Mouse (Mus musculus): ENCODE measurements at regions not wholly inside any gene's neighbourhood (a gene's known extent, or its start where the extent isn't known, plus 50 kb on each side); places are given as distances from the start of the nearest gene placed in this dataset.

DNA sequence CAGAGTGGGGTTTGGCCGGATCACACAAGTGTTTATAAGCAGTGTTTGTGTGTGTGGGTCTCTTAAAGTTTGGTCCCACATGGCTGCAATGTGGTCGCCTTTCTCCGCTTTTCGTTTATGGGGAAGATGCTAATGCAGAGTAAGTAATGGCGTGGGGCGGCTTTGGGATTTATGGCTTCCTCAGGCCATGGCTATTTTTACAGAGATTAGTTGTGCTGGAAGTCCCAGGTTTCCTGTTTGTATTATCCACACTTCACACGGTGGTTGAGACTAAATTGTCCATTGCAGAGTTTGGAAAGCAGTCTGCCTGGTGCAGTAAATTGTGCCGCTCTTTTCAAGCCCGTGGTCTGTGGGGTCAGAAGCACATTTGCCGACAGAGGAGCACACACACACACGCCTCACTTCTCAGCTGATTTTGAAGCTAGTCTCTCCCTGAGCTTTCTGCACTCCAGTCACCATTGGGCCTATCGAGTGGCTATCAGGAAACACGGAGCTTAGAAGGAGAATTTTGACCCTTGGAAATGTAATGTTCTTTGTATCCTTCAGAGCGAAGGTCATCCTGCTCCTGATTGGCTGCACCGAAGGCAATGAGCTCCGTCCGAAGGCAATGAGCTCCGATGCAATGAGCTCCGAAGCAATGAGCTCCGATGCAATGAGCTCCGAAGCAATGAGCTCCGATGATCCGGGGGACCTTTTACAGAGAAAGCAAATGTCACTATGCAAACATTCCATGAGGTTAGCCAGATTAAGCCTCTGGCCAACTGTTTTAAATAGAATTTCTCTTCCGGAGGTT, 142.9 kb upstream of the Dkk2 start:
- H3K4me2 ChIP-seq = no peak overlapping the region
- no peak overlapping the region for H3K9ac ChIP-seq
- no peaks in the 10 kb centered on the region for H3K36me3 ChIP-seq
- H3K27me3 ChIP-seq = no peaks in the 10 kb centered on the region
- no peak overlapping the region for H3K27ac ChIP-seq
- no peak overlapping the region for H3K4me3 ChIP-seq
- no peaks in the 10 kb centered on the region for H3K9me3 ChIP-seq
- no peaks in the 10 kb centered on the region for H3K4me1 ChIP-seq (replicated peaks)
- no peak for ATAC-seq (ENCODE audit: low FRiP score)
- WGBS = 86% methylated on average over 24 of the region's 24 CpGs

GRCm38 (mm10) chr3:131943436-131943835, 141.7 kb upstream of the Dkk2 start:
- Histone ChIP-seq H3K9me3 (no peaks in the 10 kb centered on the region), H3K4me1 (replicated peaks) (no peaks in the 10 kb centered on the region), H3K36me3 (no peaks in the 10 kb centered on the region), H3K27me3 (no peaks in the 10 kb centered on the region), H3K9ac (no peak overlapping the region), H3K4me3 (no peak overlapping the region), H3K4me2 (no peak overlapping the region), H3K27ac (no peak overlapping the region)
- no peak for ATAC-seq (ENCODE audit: low FRiP score)
- WGBS = 93% methylated on average over 7 of the region's 7 CpGs

DNA sequence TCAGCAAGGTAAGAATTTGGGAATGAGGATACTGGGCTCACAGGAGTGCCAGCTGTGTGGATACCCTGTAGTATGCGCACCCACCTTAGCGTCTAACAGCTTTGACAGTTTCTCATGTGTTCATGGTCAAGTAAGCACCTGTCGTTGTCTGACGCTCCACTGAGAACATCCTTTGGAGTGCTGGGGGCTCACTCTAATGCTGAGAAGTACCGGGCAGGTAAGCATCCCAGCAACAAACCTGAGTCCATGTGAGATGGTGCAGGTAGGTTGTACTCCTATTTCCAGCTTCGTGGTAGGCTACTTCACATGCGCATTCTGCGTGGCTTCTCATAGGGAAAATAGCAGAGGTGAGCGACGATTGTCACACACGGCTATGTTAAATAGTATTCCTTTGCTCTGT, 129.3 kb upstream of the Dkk2 start:
- ATAC-seq (ENCODE audit: low FRiP score) = no peak
- H3K4me1 ChIP-seq (replicated peaks) = no peaks in the 10 kb centered on the region
- no peaks in the 10 kb centered on the region for H3K9me3 ChIP-seq
- no peaks in the 10 kb centered on the region for H3K27me3 ChIP-seq
- no peak overlapping the region for H3K27ac ChIP-seq
- no peaks in the 10 kb centered on the region for H3K36me3 ChIP-seq
- no peak overlapping the region for H3K4me2 ChIP-seq
- H3K9ac ChIP-seq = no peak overlapping the region
- no peak overlapping the region for H3K4me3 ChIP-seq
- 97% methylated on average over 11 of the region's 11 CpGs for WGBS

GRCm38 (mm10) chr3:131960636-131961035, 124.5 kb upstream of the Dkk2 start:
- no peak overlapping the region for H3K9ac ChIP-seq
- H3K4me1 ChIP-seq (replicated peaks) = no peaks in the 10 kb centered on the region
- no peaks in the 10 kb centered on the region for H3K36me3 ChIP-seq
- H3K27me3 ChIP-seq = no peaks in the 10 kb centered on the region
- WGBS = 95% methylated on average over 1 of the region's 1 CpGs
- no peak overlapping the region for H3K4me3 ChIP-seq
- H3K27ac ChIP-seq = no peak overlapping the region
- no peaks in the 10 kb centered on the region for H3K9me3 ChIP-seq
- no peak for ATAC-seq (ENCODE audit: low FRiP score)
- no peak overlapping the region for H3K4me2 ChIP-seq

- Histone ChIP-seq H3K4me2 (no peak overlapping the region), H3K4me1 (replicated peaks) (no peaks in the 10 kb centered on the region), H3K27ac (no peak overlapping the region), H3K36me3 (no peaks in the 10 kb centered on the region), H3K27me3 (no peaks in the 10 kb centered on the region), H3K9me3 (no peaks in the 10 kb centered on the region), H3K4me3 (no peak overlapping the region), H3K9ac (no peak overlapping the region)
- ATAC-seq (ENCODE audit: low FRiP score) = no peak
Observed at GRCm38 (mm10) chr3:131961571-131961970, 123.5 kb upstream of the Dkk2 start.

DNA sequence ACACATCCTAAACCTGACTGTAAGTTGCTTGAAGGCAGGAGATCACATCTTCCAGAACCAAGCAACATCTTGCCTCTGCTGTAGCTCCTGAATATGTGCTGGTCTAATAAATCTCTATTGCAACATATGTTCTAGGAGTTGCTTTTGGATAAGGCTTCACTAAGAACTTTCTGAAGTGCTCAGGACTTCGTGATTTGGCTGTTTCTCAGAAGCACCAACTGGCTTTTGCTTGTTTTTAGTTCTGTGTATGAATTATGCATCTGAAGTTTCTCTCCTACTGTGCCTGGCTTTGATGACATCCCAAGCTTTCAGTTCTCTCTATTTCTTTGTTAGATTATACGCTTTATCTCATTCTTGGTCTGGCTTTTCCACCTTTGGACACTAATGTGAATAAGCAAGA, 122.2 kb upstream of the Dkk2 start:
- ATAC-seq (ENCODE audit: low FRiP score) = no peak
- Histone ChIP-seq H3K27ac (no peak overlapping the region), H3K4me1 (replicated peaks) (no peaks in the 10 kb centered on the region), H3K4me2 (no peak overlapping the region), H3K27me3 (no peaks in the 10 kb centered on the region), H3K9ac (no peak overlapping the region), H3K36me3 (no peaks in the 10 kb centered on the region), H3K4me3 (no peak overlapping the region), H3K9me3 (no peaks in the 10 kb centered on the region)
- 86% methylated on average over 2 of the region's 2 CpGs for WGBS

- Histone ChIP-seq H3K27ac (no peak overlapping the region), H3K9me3 (no peaks in the 10 kb centered on the region), H3K4me1 (replicated peaks) (no peaks in the 10 kb centered on the region), H3K36me3 (no peaks in the 10 kb centered on the region), H3K27me3 (no peaks in the 10 kb centered on the region), H3K4me2 (no peak overlapping the region), H3K4me3 (no peak overlapping the region), H3K9ac (no peak overlapping the region)
- no peak for ATAC-seq (ENCODE audit: low FRiP score)
- WGBS = 95% methylated on average over 9 of the region's 9 CpGs
Observed at GRCm38 (mm10) chr3:131964952-131965351, 120.1 kb upstream of the Dkk2 start.

DNA sequence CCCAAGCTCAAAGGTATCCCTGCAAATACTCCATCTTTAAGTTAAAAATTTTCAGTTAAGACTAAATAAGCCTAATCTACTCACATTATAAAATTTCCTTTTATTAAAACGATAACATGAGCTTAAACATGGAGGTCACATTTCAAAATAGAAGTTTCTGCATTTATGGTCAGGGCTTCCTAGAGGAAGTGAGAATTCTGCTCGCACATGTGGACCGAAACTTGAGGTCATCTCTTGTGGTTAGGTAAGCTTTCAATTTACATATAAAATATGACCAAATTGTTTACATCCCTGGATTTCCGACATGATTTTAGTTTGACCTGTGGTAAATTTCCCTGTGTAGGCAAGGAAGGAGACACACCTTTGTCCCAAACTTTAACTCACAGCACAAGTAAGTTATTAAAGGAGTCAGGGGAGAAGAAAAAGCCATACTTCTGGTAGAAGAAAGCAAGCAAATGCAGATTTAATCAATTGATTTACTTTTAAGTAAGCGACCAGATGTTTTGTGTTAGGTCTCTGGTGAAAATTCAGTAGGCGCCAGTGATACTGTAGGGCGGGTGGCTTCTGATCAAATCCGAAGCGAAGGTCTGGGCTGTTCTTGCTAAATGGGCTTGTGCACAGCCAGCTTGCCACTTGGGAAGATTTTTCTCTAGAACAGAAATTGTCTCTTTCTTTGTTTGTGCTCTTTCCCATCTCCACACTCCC, 119.5 kb upstream of the Dkk2 start:
- no peaks in the 10 kb centered on the region for H3K9me3 ChIP-seq
- H3K4me2 ChIP-seq = no peak overlapping the region
- no peaks in the 10 kb centered on the region for H3K27me3 ChIP-seq
- H3K9ac ChIP-seq = no peak overlapping the region
- H3K4me1 ChIP-seq (replicated peaks) = no peaks in the 10 kb centered on the region
- WGBS = 94% methylated on average over 9 of the region's 9 CpGs
- H3K27ac ChIP-seq = no peak overlapping the region
- no peak overlapping the region for H3K4me3 ChIP-seq
- no peak for ATAC-seq (ENCODE audit: low FRiP score)
- H3K36me3 ChIP-seq = no peaks in the 10 kb centered on the region

DNA sequence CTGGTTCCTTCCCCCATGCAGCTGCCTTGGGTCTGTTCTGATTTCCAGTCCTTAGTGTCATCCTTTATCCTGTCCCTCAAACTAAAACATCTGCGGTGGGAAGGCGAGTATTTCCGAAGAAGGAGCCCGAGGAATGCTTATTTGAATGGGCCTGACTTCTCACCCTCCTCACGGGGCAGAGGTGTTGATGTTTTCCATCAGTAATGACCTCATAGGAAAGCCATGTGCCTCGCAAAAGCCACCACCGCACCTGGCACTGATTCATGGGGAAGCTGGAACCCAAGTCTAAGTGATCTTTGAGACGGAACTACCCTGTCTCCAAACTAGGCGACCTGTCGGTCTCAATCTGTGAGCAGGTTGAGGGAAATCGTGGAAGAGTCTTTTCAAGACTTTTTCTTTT, 117.8 kb upstream of the Dkk2 start:
- Histone ChIP-seq H3K4me1 (replicated peaks) (no peaks in the 10 kb centered on the region), H3K27me3 (no peaks in the 10 kb centered on the region), H3K4me3 (no peak overlapping the region), H3K27ac (no peak overlapping the region), H3K4me2 (no peak overlapping the region), H3K36me3 (no peaks in the 10 kb centered on the region), H3K9me3 (no peaks in the 10 kb centered on the region), H3K9ac (no peak overlapping the region)
- WGBS = 88% methylated on average over 11 of the region's 11 CpGs
- ATAC-seq (ENCODE audit: low FRiP score) = no peak

GRCm38 (mm10) chr3:131970827-131971226, 114.3 kb upstream of the Dkk2 start:
- no peak overlapping the region for H3K27ac ChIP-seq
- no peak overlapping the region for H3K4me3 ChIP-seq
- no peak for ATAC-seq (ENCODE audit: low FRiP score)
- no peak overlapping the region for H3K9ac ChIP-seq
- H3K4me1 ChIP-seq (replicated peaks) = no peaks in the 10 kb centered on the region
- H3K36me3 ChIP-seq = no peaks in the 10 kb centered on the region
- H3K4me2 ChIP-seq = no peak overlapping the region
- 87% methylated on average over 1 of the region's 1 CpGs for WGBS
- no peaks in the 10 kb centered on the region for H3K27me3 ChIP-seq
- H3K9me3 ChIP-seq = no peaks in the 10 kb centered on the region

DNA sequence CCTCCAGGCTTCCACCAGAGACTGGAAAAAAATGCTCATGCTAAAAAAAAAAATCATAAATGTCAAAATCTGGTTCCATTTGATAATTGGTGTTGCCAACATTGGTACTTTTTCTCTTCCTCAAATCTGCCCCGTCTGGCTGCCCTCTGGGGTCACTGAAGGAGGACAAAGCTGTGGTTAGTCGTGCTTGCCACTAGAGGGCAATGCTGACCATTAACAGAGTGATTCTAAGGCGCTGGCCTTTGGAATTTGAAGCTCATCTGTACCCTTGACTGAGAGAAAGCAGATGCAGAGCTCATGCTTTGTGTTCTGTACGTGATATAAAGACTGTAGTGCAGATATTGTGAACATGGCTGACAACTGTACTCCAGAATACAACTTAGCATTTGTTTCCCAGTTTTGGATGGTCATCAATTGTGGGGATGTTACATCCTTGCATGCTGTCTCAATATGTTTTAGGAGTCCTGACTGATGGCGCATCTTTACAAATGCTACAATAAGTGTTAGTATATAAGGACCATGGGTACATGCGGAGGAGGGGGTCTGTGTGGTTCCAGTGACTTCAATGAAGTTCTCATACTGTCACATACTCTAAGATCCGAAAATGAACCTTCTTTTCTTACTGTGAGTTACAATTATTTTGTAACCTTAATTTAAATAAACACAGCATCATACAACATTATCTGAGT, 109.0 kb upstream of the Dkk2 start:
- ATAC-seq (ENCODE audit: low FRiP score) = peak; percentile 89
- Histone ChIP-seq H3K4me2 (no peak overlapping the region), H3K36me3 (no peaks in the 10 kb centered on the region), H3K27me3 (no peaks in the 10 kb centered on the region), H3K4me3 (no peak overlapping the region), H3K9me3 (no peaks in the 10 kb centered on the region), H3K4me1 (replicated peaks) (no peaks in the 10 kb centered on the region), H3K9ac (no peak overlapping the region), H3K27ac (no peak overlapping the region)
- 40% methylated on average over 7 of the region's 7 CpGs for WGBS

DNA sequence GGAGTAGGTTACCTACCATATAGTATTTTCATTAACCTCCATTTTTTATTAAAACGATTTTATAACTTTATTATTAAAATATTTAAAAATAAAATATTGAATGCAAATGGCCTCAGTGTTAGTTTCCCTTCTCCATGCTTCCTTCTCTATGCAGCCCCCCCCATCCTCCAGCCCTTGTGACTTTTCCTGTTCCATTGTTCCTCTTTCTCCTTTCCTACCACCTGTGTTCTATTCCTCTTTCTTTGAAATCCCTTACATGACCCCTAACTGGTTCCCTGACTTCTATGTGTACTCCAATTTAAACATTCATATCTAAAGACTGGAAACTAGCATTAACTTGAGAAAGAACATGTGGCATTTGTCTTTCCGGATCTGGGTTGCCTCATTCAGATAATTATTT, 101.8 kb upstream of the Dkk2 start:
- no peak overlapping the region for H3K9ac ChIP-seq
- WGBS = 90% methylated on average over 2 of the region's 2 CpGs
- H3K27ac ChIP-seq = no peak overlapping the region
- H3K27me3 ChIP-seq = no peaks in the 10 kb centered on the region
- H3K9me3 ChIP-seq = no peaks in the 10 kb centered on the region
- H3K36me3 ChIP-seq = no peaks in the 10 kb centered on the region
- H3K4me3 ChIP-seq = no peak overlapping the region
- ATAC-seq (ENCODE audit: low FRiP score) = no peak
- no peaks in the 10 kb centered on the region for H3K4me1 ChIP-seq (replicated peaks)
- no peak overlapping the region for H3K4me2 ChIP-seq
